Mouse (Mus musculus) heart, adult 2 months (tissue): ENCODE measurements around the gene Fgf16.

ENCODE experiments used
- CTCF ChIP-seq: fragments of 200-600 bp; IDR thresholded peaks from 2 replicates; pipeline ENCODE4 v1.8.1; 2022; ENCODE audit warnings: antibody characterized with exemption, mild to moderate bottlenecking, moderate library complexity
- EP300 ChIP-seq: fragments of 200-500 bp; IDR thresholded peaks from 2 replicates; pipeline ENCODE4 v1.6.1; 2011; ENCODE audit warnings: low read depth, low read length, control low read depth; ENCODE audit not compliant: insufficient read depth
- POLR2A ChIP-seq: fragments of 200-500 bp; IDR thresholded peaks from 2 replicates; pipeline ENCODE4 v1.6.1; 2011; ENCODE audit warnings: mild to moderate bottlenecking, low read depth, low read length, control low read depth; ENCODE audit not compliant: insufficient read depth

DNA sequence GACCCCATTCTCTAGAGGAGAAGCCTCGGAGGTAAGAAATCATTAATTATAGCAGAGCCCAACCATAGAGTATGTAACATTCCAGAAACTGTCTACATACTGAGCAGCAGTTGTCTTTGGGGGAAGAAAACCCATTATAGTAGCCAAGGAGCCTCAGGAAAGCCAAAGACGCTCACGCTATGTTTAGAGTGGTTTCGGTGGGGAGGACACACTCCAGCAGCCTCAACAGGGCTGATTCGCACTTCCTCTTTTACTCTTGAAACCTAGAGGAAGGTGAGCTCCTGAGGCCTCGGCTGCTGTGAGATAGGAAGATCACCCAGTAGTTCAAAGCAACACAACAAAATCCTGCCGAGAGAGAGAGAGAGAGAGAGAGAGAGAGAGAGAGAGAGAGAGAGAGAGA lies 39.9 kb upstream of the Fgf16 start:
- TF ChIP-seq CTCF (no peak), EP300 (no peak), POLR2A (no peak)
